Mouse (Mus musculus) left cerebral cortex, postnatal 10 days (tissue): ENCODE data around the gene Gap43. TPM values are rescaled to one million over a fixed set of nuclear protein-coding genes. Genes with fewer than 3 reads are reported as not detected.

Experiments used
- DNase-seq, 2 experiments: peaks; one replicate each; pipeline ENCODE4 v3.0.0; 2021 to 2022; ENCODE audit warnings: low spot score in 2 of 2, mixed read lengths in 1 of 2; ENCODE audit errors: extremely low spot score in 1 of 2
- intact Hi-C: fragments of 180-260 bp; cut with DNase I; formaldehyde crosslinking; loops from one replicate; pipeline ENCODE4 v1.15.1; 2025
- total RNA-seq, 2 experiments: library from RNA; stranded (reverse); gene quantifications; 2 replicates each; pipeline ENCODE4 v1.2.3; 2021

Gene Gap43
- total RNA-seq, 2 experiments from 2014 or later: 1,100 to 1,165 TPM

DNA sequence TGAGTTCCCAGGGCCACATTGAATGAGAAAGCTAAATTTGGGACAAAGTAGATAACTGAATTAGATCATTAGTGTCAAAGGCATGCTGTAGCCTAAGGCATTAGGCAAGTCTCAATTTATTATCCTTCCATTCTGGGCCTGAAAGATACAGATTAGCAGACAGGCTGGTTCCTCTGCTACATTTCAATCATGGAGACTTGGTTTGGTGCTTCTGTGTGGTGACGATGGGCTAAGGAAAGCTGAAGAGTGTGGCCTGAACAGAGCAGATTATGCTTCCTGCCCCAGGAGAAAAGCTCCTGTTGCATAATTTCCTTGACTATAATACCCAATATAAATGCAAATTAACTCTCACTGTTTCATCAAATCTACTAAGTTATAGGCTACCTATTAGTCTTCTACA lies 31.7 kb downstream of the Gap43 start:
- no peak for DNase-seq
- intact Hi-C loops: no loop called here

DNA sequence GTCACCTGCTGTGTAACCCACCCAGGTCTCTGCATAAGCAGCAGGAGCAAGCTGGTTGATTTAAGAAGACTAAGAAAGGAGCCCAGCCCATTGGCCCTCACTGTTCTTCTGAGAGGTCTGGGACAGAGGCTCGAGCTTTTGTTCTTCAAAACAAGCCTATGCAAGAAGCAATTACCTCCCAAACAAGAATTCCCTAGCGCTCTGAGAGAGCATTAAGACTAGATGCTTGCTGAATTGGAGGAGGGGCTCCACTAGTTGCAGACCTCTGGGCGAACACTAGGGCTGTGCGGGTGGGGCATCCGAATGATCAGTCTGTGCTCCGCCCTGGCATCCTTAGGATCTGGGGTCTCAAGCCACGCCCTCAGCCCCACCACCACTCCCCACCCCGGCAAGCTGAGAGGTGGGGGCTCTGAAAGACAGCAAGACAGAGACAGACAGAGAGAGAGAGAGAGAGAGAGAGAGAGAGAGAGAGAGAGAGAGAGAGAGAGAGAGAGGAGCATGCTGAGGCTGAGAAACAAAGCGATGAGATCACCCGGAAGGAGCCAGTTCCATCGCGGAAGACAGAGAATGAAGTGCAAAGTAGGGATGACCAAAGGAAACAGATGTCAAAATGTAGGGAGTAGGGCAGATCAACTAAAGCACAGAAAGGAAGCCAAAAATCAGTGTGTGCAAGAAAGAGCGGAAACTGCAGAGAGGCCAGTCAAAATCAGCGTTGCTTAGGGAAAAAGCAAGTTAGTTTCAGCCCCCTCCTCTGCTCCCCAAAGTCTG lies 34.3 kb downstream of the Gap43 start:
- intact Hi-C loops: no loop called here
- DNase-seq: peak in 1 of 2 experiments; percentile 65

DNA sequence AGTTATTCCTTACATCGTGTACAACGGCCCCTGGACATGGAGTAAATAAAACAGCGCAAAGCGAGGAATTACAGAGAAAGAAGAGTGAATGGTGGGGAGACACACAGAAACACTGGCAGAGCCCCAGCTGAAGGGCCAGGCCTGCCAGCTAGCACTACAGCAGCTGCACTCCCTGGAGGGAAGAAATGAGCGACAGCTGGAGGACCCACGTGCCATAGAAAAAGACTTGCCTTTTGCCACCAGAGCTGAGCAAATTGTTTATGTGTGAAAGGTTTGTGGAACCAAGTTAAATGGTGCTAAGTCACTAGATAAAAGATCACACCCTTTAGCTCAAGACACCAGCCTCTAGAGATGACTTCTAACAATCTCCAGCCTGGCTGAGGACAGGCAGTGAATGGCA lies 37.0 kb downstream of the Gap43 start:
- intact Hi-C loops: no loop called here
- DNase-seq: peak; percentile 65 to 69

DNA sequence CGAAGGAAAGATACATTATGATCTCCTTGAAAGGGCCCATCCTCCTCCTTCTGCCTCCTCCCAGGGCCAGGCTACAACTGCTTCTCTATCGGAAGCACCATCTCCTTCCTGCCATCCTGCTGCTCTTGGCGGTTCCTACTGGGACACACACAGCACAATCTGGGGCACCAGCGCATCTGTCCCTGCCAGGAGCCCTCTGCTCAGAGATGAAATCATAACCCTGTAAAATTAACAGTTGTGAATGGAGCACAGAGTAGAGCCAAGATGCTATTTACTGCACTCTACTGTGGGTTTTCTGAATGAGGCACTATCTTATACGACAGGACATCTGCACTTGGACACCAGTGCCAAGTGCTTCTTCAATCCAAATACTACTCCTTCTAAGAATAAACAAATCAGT lies 46.0 kb downstream of the Gap43 start:
- DNase-seq: no peak
- intact Hi-C loops: no loop called here

GRCm38 (mm10) chr16:42294056-42294455 lies 46.4 kb downstream of the Gap43 start:
- intact Hi-C loops: no loop called here
- DNase-seq: no peak

- intact Hi-C loops: no loop called here
- DNase-seq: no peak
Measured at GRCm38 (mm10) chr16:42291572-42291971, 48.9 kb downstream of the Gap43 start.

GRCm38 (mm10) chr16:42284005-42284404 lies 56.4 kb downstream of the Gap43 start:
- DNase-seq: no peak
- intact Hi-C loops: no loop called here

GRCm38 (mm10) chr16:42277713-42278112 lies 62.7 kb downstream of the Gap43 start:
- intact Hi-C loops: loop anchor here (5.0 kb wide), 2 partner anchors 60 to 505 kb away; no protein-coding TSS in a partner anchor
- DNase-seq: no peak

DNA sequence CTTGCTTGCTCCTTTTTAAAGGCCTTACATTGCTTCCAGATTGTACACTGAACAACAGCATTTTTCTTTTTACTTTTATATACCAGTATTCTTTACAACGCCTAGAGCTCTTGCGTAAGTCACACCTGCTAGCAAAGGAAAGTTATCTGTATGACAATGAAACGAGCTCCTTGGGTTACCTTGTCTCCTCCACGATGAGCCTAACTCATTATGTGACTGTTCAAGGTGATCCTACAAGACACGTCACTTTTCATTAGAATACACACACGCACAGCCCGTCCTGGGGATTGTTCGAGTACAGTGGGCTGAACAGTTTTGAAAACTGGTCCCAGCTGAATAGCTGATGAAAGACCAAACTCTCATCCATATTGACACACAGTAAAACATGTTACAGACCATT lies 63.2 kb downstream of the Gap43 start:
- DNase-seq: no peak
- intact Hi-C loops: loop anchor here (5.0 kb wide), 2 partner anchors 60 to 505 kb away; no protein-coding TSS in a partner anchor

DNA sequence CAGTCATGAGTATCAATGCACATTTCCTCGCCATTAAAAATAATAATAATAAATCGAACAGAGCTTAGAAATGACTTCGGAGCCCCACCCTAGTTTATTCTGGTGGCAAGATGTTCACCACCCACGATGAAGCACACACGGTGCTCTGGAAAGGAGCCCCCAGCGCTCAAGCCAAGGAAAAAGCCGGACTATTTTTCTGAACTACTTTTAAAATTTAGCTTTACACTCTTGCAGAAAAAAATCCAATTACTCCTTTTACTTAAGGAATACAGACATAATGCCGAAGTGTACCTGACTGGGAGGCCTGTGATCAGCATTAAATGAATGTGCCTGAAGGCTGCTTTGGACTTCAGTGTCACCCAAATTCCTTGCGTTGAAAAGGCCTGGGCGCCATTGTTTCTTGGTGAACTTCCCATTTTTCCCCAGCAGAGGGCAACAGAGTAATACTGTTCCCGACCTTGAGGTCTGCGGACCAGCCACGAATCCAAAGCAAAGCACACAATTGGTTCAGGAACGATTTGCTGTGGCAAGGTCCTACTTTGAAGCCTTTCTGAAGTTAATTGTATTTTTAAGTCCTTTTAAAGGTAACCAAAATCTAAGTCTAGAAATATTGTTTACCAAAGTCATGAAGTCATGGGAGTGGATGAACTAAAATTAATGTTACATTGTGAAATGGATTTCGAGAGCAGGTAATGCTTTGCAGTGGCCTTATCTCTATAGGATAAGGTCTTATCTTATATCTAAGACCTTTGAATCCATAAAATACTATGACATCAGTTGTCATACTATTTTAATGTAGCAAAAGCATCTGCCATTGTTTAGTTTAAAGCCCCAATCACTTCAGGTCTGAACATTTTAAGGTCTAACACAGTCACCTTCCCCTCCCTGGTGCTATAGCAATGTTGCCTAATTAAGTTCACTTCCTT lies 64.0 kb downstream of the Gap43 start:
- peak; percentile 70 to 84 for DNase-seq
- intact Hi-C loops: loop anchor here (5.0 kb wide), 2 partner anchors 61 to 506 kb away; no protein-coding TSS in a partner anchor

GRCm38 (mm10) chr16:42275518-42276215 lies 64.8 kb downstream of the Gap43 start:
- intact Hi-C loops: loop anchor here (5.0 kb wide), 2 partner anchors 62 to 507 kb away; no protein-coding TSS in a partner anchor
- peak; percentile 32 to 33 for DNase-seq

- DNase-seq: no peak
- intact Hi-C loops: no loop called here
Measured at GRCm38 (mm10) chr16:42271213-42271612, 69.2 kb downstream of the Gap43 start.

DNA sequence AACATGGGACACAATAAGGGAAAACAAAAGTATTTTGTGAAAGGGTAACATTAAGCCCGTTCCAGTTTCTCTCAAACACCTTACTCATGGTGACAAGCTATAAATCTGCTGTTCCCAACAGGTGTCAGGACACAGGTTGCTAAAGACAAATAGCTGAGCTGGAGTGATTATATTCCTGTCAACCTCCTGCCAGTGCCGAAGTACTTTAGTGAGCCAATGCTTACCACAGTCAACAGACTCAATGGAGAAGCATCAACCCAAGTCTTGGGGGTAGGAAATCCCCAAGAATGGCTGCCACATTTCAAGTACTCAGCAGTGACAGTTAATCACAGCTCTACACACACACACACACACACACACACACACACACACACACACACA lies 70.9 kb downstream of the Gap43 start:
- DNase-seq: no peak
- intact Hi-C loops: no loop called here

- intact Hi-C loops: no loop called here
Measured at GRCm38 (mm10) chr16:42268843-42269586, 71.4 kb downstream of the Gap43 start.

GRCm38 (mm10) chr16:42265185-42265584 lies 75.3 kb downstream of the Gap43 start:
- intact Hi-C loops: no loop called here
- no peak for DNase-seq

More at GRCm38 (mm10) chr16:42268843-42269586, 71.4 kb downstream of the Gap43 start:
- peak; percentile 70 to 87 for DNase-seq

DNA sequence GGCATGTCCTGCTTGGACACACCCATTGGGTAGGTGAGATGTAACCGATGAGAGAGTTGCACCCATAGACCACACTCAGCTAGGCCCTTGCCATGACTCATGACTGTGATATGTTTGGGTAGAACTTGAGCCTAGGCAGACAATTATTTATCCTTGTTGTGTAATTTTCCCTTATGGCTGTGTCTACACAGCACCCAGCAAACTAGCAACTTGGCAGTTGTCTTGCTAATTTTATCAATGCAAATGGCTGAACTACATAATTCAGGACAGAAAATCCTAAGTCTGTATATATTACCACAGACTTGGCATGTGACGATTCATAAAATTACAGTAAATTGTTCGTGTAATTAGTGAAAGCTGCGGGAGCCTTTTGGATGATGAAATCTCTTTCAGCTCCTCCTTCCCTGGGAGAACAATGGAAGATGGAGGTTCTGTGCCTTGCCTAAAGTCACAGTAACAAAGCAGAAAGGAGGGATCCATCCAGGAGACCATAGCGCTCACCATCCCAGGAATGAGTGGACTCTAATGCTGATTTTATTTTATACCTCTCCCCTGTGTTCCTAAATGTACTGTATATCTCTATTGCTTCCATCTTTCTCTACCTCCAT lies 77.4 kb downstream of the Gap43 start:
- DNase-seq: no peak
- intact Hi-C loops: no loop called here

GRCm38 (mm10) chr16:42255693-42256092 lies 84.8 kb downstream of the Gap43 start:
- intact Hi-C loops: no loop called here

DNA sequence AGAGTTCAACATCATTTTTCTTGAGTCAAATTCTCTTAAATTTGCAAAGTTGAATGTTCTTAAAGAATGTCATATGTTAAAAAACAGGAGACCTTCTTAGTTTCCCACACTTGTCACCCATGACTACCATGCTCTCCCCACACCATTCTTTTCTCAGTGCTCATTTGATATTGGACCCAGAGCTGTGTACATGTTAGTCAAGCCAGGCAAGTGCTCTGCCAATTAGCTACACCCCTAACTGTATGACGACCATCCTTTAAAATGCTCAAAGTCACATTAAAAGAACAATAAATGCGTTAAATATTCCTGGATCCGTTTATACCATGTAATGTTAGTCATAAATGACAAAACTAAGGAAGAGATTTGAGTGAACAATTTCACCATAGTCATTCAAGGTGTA lies 85.2 kb downstream of the Gap43 start:
- no peak for DNase-seq
- intact Hi-C loops: no loop called here

More at GRCm38 (mm10) chr16:42255693-42256092, 84.8 kb downstream of the Gap43 start:
- DNase-seq: peak; percentile 68 to 73
